Mouse (Mus musculus): ENCODE measurements around the gene Hepacam2. TPM values are rescaled to one million over a fixed set of nuclear protein-coding genes. Genes with fewer than 3 reads are reported as not detected.

The Hepacam2 gene
- polyA plus RNA-seq, 1 experiment from 2014 or later: not detected

DNA sequence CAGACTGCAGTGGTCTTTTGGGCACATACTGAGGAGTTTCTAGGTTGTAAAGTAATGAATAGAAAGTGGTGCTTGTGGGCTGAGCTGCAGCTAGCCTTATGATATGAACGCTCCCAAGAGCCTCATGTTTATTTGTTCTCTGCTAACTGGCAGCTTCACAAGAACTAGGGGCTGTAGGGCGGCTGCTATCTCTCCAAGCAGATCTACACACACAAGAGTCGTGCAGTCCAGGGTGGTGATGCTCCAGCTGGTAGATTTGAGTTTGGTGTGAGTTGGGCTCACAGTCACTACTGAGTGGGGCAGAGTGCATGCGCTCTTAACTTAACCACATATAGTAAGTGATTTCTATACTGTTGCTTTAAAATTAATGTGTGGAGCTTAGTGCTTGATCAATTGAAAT, 9.0 kb upstream of the Hepacam2 start:
- ATAC-seq (ENCODE audit: low read depth) (peak; percentile 64; the same call in 1 of the 2 replicates), DNase-seq (no peak)
- 47% methylated on average over 4 of the region's 4 CpGs for WGBS (ENCODE audit: insufficient replicate concordance)
- H3K36me3 ChIP-seq: no peaks in the 10 kb centered on the region
- no peaks in the 10 kb centered on the region for H3K27me3 ChIP-seq
- H3K4me3 ChIP-seq (replicated peaks): no peak overlapping the region
- no peak overlapping the region for H3K27ac ChIP-seq
- H3K9me3 ChIP-seq (replicated peaks): no peaks in the 10 kb centered on the region
- H3K9ac ChIP-seq: no peak overlapping the region
- no peak overlapping the region for H3K4me2 ChIP-seq
- H3K4me1 ChIP-seq (replicated peaks): 0 out of 2 replicates have a peak, but pooled peaks cover 3% of the 10 kb centered on the region

DNA sequence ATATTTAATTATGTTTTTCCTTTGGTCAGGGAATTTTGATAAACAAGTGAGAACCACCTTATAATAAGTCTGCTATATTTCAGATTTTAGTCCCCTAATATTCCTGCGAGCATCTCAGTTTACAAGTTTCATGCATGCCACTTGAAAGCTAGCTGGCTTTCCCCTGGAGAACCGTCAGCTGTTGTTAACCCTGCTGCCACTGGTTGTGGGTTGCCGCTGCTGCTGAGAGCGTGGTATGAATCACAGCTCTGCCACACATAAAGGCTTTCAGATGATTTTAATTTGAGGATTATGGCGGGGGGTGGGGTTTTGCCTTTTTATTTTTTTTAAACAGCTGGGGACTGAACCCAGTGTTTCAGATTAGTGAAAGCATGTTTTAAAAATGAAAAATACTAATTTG, 7.2 kb upstream of the Hepacam2 start:
- Histone ChIP-seq H3K36me3 (no peaks in the 10 kb centered on the region), H3K4me3 (replicated peaks) (no peak overlapping the region), H3K9ac (no peak overlapping the region), H3K4me1 (replicated peaks) (0 out of 2 replicates have a peak, but pooled peaks cover 3% of the 10 kb centered on the region), H3K27me3 (no peaks in the 10 kb centered on the region), H3K9me3 (replicated peaks) (no peaks in the 10 kb centered on the region), H3K4me2 (no peak overlapping the region), H3K27ac (no peak overlapping the region)
- DNase-seq: no peak
- 75% methylated on average over 5 of the region's 5 CpGs for WGBS (ENCODE audit: insufficient replicate concordance)
- ATAC-seq (ENCODE audit: low read depth): no peak

- Histone ChIP-seq H3K27ac (no peak overlapping the region), H3K27me3 (no peaks in the 10 kb centered on the region), H3K9ac (no peak overlapping the region), H3K4me2 (no peak overlapping the region), H3K4me3 (replicated peaks) (no peak overlapping the region), H3K9me3 (replicated peaks) (no peaks in the 10 kb centered on the region), H3K36me3 (no peaks in the 10 kb centered on the region), H3K4me1 (replicated peaks) (peaks cover 10% of the 10 kb centered on the region)
- DNase-seq (no peak), ATAC-seq (ENCODE audit: low read depth) (no peak)
- WGBS (ENCODE audit: insufficient replicate concordance): 66% methylated on average over 3 of the region's 3 CpGs
Observed at GRCm38 (mm10) chr6:3500286-3500685, 2.2 kb upstream of the Hepacam2 start.

GRCm38 (mm10) chr6:3496210-3496609, 1.9 kb downstream of the Hepacam2 start:
- Histone ChIP-seq H3K36me3 (no peaks in the 10 kb centered on the region), H3K4me2 (no peak overlapping the region)

DNA sequence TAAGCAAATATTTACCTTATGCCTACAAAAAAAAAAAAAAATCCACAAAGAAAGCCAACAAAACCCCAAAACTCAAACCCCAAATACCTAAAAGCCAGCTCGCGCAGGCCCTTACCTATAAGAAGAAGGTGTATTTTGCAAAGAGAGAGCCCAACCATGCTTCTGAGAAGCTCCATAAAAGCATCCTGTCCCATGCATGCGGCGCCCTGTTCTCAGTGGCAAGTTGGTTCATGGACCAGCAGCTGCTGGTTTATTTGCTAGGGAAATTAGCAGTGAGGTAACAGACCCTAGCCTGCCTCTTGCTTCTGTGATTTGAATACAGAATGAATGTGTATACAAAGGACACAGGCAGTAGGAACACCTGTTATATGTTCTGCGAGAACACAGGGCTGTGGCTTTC, 3.8 kb downstream of the Hepacam2 start:
- no peaks in the 10 kb centered on the region for H3K36me3 ChIP-seq
- no peak for ATAC-seq (ENCODE audit: low read depth)
- H3K4me3 ChIP-seq (replicated peaks): no peak overlapping the region
- no peak overlapping the region for H3K4me2 ChIP-seq
- 0 out of 2 replicates have a peak, but pooled peaks cover 3% of the 10 kb centered on the region for H3K27me3 ChIP-seq
- no peaks in the 10 kb centered on the region for H3K9me3 ChIP-seq (replicated peaks)
- H3K27ac ChIP-seq: no peak overlapping the region
- DNase-seq: no peak
- H3K9ac ChIP-seq: no peak overlapping the region
- H3K4me1 ChIP-seq (replicated peaks): peaks cover 5% of the 10 kb centered on the region; the same call in 1 of the 2 replicates
- WGBS (ENCODE audit: insufficient replicate concordance): 64% methylated on average over 5 of the region's 5 CpGs

More at GRCm38 (mm10) chr6:3496210-3496609, 1.9 kb downstream of the Hepacam2 start:
- DNase-seq (peak; percentile 17), ATAC-seq (ENCODE audit: low read depth) (no peak)
- Histone ChIP-seq H3K9me3 (replicated peaks) (no peaks in the 10 kb centered on the region), H3K9ac (no peak overlapping the region), H3K27ac (no peak overlapping the region), H3K27me3 (0 out of 2 replicates have a peak, but pooled peaks cover 3% of the 10 kb centered on the region), H3K4me1 (replicated peaks) (peaks cover 10% of the 10 kb centered on the region), H3K4me3 (replicated peaks) (no peak overlapping the region)
- WGBS (ENCODE audit: insufficient replicate concordance): 2% methylated on average over 2 of the region's 2 CpGs

- 37% methylated on average over 1 of the region's 1 CpGs for WGBS (ENCODE audit: insufficient replicate concordance)
- Histone ChIP-seq H3K27ac (no peak overlapping the region), H3K9me3 (replicated peaks) (no peaks in the 10 kb centered on the region), H3K27me3 (no peaks in the 10 kb centered on the region), H3K4me1 (replicated peaks) (no peaks in the 10 kb centered on the region), H3K4me3 (replicated peaks) (no peak overlapping the region), H3K36me3 (no peaks in the 10 kb centered on the region), H3K4me2 (no peak overlapping the region), H3K9ac (no peak overlapping the region)
- ATAC-seq (ENCODE audit: low read depth) (no peak), DNase-seq (no peak)
Observed at GRCm38 (mm10) chr6:3487355-3487754, 10.7 kb downstream of the Hepacam2 start.

DNA sequence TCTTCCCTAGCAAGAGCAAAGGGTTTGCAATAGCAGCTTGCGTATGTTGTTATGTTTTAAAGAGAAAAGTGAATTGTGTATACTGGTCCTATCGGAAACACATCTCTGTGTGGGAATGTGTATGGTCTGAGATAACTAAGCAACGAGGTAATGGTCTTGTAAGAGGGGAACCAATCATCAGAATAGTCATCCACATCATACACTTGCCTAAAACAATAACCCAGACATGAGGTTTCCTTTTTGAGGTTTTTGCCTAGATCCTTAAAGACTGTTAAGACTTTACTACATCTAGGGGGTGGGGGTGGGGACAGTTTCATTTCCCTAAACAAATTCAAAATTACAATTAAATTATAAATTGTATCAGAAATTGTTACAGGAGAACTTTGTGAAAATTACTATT, 13.0 kb downstream of the Hepacam2 start:
- H3K36me3 ChIP-seq: no peaks in the 10 kb centered on the region
- DNase-seq (no peak), ATAC-seq (ENCODE audit: low read depth) (no peak)
- no peaks in the 10 kb centered on the region for H3K4me1 ChIP-seq (replicated peaks)
- H3K9me3 ChIP-seq (replicated peaks): no peaks in the 10 kb centered on the region
- no peak overlapping the region for H3K4me3 ChIP-seq (replicated peaks)
- 47% methylated on average over 3 of the region's 3 CpGs for WGBS (ENCODE audit: insufficient replicate concordance)
- no peak overlapping the region for H3K9ac ChIP-seq
- no peak overlapping the region for H3K4me2 ChIP-seq
- no peak overlapping the region for H3K27ac ChIP-seq
- H3K27me3 ChIP-seq: no peaks in the 10 kb centered on the region

- no peak for DNase-seq
- Histone ChIP-seq H3K9ac (no peak overlapping the region), H3K27me3 (no peaks in the 10 kb centered on the region), H3K9me3 (replicated peaks) (no peaks in the 10 kb centered on the region), H3K36me3 (no peaks in the 10 kb centered on the region), H3K4me1 (replicated peaks) (no peaks in the 10 kb centered on the region), H3K4me2 (no peak overlapping the region), H3K4me3 (replicated peaks) (no peak overlapping the region), H3K27ac (no peak overlapping the region)
- WGBS (ENCODE audit: insufficient replicate concordance): 49% methylated on average over 3 of the region's 3 CpGs
- ATAC-seq (ENCODE audit: low read depth): no peak
Observed at GRCm38 (mm10) chr6:3481705-3482104, 16.4 kb downstream of the Hepacam2 start.

DNA sequence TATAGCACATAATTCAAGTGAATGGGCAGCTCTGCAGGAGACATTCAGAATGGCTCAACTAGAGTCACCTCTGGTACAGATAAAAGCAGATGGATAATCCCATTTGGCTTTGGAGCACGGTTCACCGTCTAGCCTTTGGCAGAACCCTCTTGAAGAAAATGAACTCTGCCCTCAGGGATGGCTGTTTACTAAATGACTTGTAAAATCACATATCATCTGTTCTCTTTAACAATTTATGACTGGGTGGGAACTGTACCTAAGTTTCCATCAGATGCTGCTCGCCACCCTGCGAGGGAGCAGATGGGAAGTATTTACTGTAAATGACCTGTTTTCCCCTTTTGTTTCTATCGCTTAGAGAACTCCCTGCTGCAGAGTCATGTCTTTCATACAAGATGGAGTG, 18.2 kb downstream of the Hepacam2 start:
- Histone ChIP-seq H3K9ac (no peak overlapping the region), H3K4me3 (replicated peaks) (no peak overlapping the region), H3K4me1 (replicated peaks) (no peaks in the 10 kb centered on the region), H3K4me2 (no peak overlapping the region), H3K9me3 (replicated peaks) (no peaks in the 10 kb centered on the region), H3K36me3 (no peaks in the 10 kb centered on the region), H3K27me3 (no peaks in the 10 kb centered on the region), H3K27ac (no peak overlapping the region)
- 65% methylated on average over 5 of the region's 5 CpGs for WGBS (ENCODE audit: insufficient replicate concordance)
- no peak for ATAC-seq (ENCODE audit: low read depth)
- DNase-seq: no peak

- H3K4me2 ChIP-seq: no peak overlapping the region
- WGBS (ENCODE audit: insufficient replicate concordance): 51% methylated on average over 2 of the region's 2 CpGs
- no peak for DNase-seq
- ATAC-seq (ENCODE audit: low read depth): no peak
- H3K4me3 ChIP-seq (replicated peaks): no peak overlapping the region
- H3K36me3 ChIP-seq: no peaks in the 10 kb centered on the region
- H3K9me3 ChIP-seq (replicated peaks): no peaks in the 10 kb centered on the region
- no peak overlapping the region for H3K27ac ChIP-seq
- H3K4me1 ChIP-seq (replicated peaks): no peaks in the 10 kb centered on the region
- H3K27me3 ChIP-seq: no peaks in the 10 kb centered on the region
- H3K9ac ChIP-seq: no peak overlapping the region
Observed at GRCm38 (mm10) chr6:3476299-3476698, 21.8 kb downstream of the Hepacam2 start.

- no peak overlapping the region for H3K27ac ChIP-seq
- no peak overlapping the region for H3K4me2 ChIP-seq
- H3K4me1 ChIP-seq (replicated peaks): no peaks in the 10 kb centered on the region
- no peaks in the 10 kb centered on the region for H3K9me3 ChIP-seq (replicated peaks)
- H3K27me3 ChIP-seq: no peaks in the 10 kb centered on the region
- no peak overlapping the region for H3K4me3 ChIP-seq (replicated peaks)
- ATAC-seq (ENCODE audit: low read depth) (no peak), DNase-seq (no peak)
- H3K9ac ChIP-seq: no peak overlapping the region
- 56% methylated on average over 2 of the region's 2 CpGs for WGBS (ENCODE audit: insufficient replicate concordance)
- H3K36me3 ChIP-seq: no peaks in the 10 kb centered on the region
Observed at GRCm38 (mm10) chr6:3470706-3471105, 27.4 kb downstream of the Hepacam2 start.

- H3K9ac ChIP-seq: no peak overlapping the region
- H3K4me1 ChIP-seq (replicated peaks): no peaks in the 10 kb centered on the region
- DNase-seq: no peak
- no peak overlapping the region for H3K4me2 ChIP-seq
- no peak overlapping the region for H3K4me3 ChIP-seq (replicated peaks)
- H3K27me3 ChIP-seq: no peaks in the 10 kb centered on the region
- 35% methylated on average over 1 of the region's 1 CpGs for WGBS (ENCODE audit: insufficient replicate concordance)
- no peak for ATAC-seq (ENCODE audit: low read depth)
- no peaks in the 10 kb centered on the region for H3K9me3 ChIP-seq (replicated peaks)
- H3K27ac ChIP-seq: no peak overlapping the region
- H3K36me3 ChIP-seq: no peaks in the 10 kb centered on the region
Observed at GRCm38 (mm10) chr6:3468627-3469026, 29.5 kb downstream of the Hepacam2 start.
